Mouse (Mus musculus): ENCODE data around the gene Zfp689. TPM values are rescaled to one million over a fixed set of nuclear protein-coding genes. Genes with fewer than 3 reads are reported as not detected.
"Not testable (repeated sequence)": the region's sequence is repeated elsewhere in the genome, so short reads cannot be mapped to it uniquely, and the experiment has no call there.

The Zfp689 gene
- 1.4 to 2.8 TPM (median 1.9 TPM) in 3 replicates for total RNA-seq (2017)

- peak; percentile 99 for ATAC-seq (replicated peaks; ENCODE audit: insufficient number of reproducible peaks, low FRiP score, low TSS enrichment, poor library complexity, severe bottlenecking)
Observed at GRCm38 (mm10) chr7:127448521-127449300, at the start of gene Zfp689. TSS of gene Zfp689 (minus strand) at chr7:127449158.

- ATAC-seq (replicated peaks; ENCODE audit: insufficient number of reproducible peaks, low FRiP score, low TSS enrichment, poor library complexity, severe bottlenecking) = no peak
Observed at GRCm38 (mm10) chr7:127498407-127498806, 49.4 kb upstream of the Zfp689 start.

- no peak for ATAC-seq (replicated peaks; ENCODE audit: insufficient number of reproducible peaks, low FRiP score, low TSS enrichment, poor library complexity, severe bottlenecking)
Observed at GRCm38 (mm10) chr7:127497382-127497781, 48.4 kb upstream of the Zfp689 start.

GRCm38 (mm10) chr7:127494648-127495047 is 45.7 kb upstream of the Zfp689 start:
- no peak for ATAC-seq (replicated peaks; ENCODE audit: insufficient number of reproducible peaks, low FRiP score, low TSS enrichment, poor library complexity, severe bottlenecking)

GRCm38 (mm10) chr7:127491846-127492245 is 42.9 kb upstream of the Zfp689 start:
- no peak for ATAC-seq (replicated peaks; ENCODE audit: insufficient number of reproducible peaks, low FRiP score, low TSS enrichment, poor library complexity, severe bottlenecking)

GRCm38 (mm10) chr7:127489982-127490381 is 41.0 kb upstream of the Zfp689 start:
- no peak for ATAC-seq (replicated peaks; ENCODE audit: insufficient number of reproducible peaks, low FRiP score, low TSS enrichment, poor library complexity, severe bottlenecking)

GRCm38 (mm10) chr7:127488364-127488763 is 39.4 kb upstream of the Zfp689 start:
- not testable (repeated sequence) for ATAC-seq (replicated peaks; ENCODE audit: insufficient number of reproducible peaks, low FRiP score, low TSS enrichment, poor library complexity, severe bottlenecking)

- ATAC-seq (replicated peaks; ENCODE audit: insufficient number of reproducible peaks, low FRiP score, low TSS enrichment, poor library complexity, severe bottlenecking) = no peak
Observed at GRCm38 (mm10) chr7:127485416-127485815, 36.5 kb upstream of the Zfp689 start.

GRCm38 (mm10) chr7:127480321-127480720 is 31.4 kb upstream of the Zfp689 start:
- ATAC-seq (replicated peaks; ENCODE audit: insufficient number of reproducible peaks, low FRiP score, low TSS enrichment, poor library complexity, severe bottlenecking) = 0 out of 2 replicates have a peak, but pooled peaks have one; percentile 9

GRCm38 (mm10) chr7:127479318-127480225 is 30.6 kb upstream of the Zfp689 start:
- ATAC-seq (replicated peaks; ENCODE audit: insufficient number of reproducible peaks, low FRiP score, low TSS enrichment, poor library complexity, severe bottlenecking) = no peak

GRCm38 (mm10) chr7:127478635-127479317 is 29.8 kb upstream of the Zfp689 start, which contains the start of gene Fbrs:
TSS of gene Fbrs (plus strand) at chr7:127479199.
- ATAC-seq (replicated peaks; ENCODE audit: insufficient number of reproducible peaks, low FRiP score, low TSS enrichment, poor library complexity, severe bottlenecking) = peak; percentile 33

- ATAC-seq (replicated peaks; ENCODE audit: insufficient number of reproducible peaks, low FRiP score, low TSS enrichment, poor library complexity, severe bottlenecking) = peak; percentile 81
Observed at GRCm38 (mm10) chr7:127477687-127478634, 29.0 kb upstream of the Zfp689 start.

- ATAC-seq (replicated peaks; ENCODE audit: insufficient number of reproducible peaks, low FRiP score, low TSS enrichment, poor library complexity, severe bottlenecking) = no peak
Observed at GRCm38 (mm10) chr7:127476855-127477254, 27.9 kb upstream of the Zfp689 start.

- ATAC-seq (replicated peaks; ENCODE audit: insufficient number of reproducible peaks, low FRiP score, low TSS enrichment, poor library complexity, severe bottlenecking) = no peak
Observed at GRCm38 (mm10) chr7:127476336-127476735, 27.4 kb upstream of the Zfp689 start.

GRCm38 (mm10) chr7:127475186-127475740 is 26.3 kb upstream of the Zfp689 start:
- ATAC-seq (replicated peaks; ENCODE audit: insufficient number of reproducible peaks, low FRiP score, low TSS enrichment, poor library complexity, severe bottlenecking) = no peak

GRCm38 (mm10) chr7:127474378-127475070 is 25.6 kb upstream of the Zfp689 start:
- ATAC-seq (replicated peaks; ENCODE audit: insufficient number of reproducible peaks, low FRiP score, low TSS enrichment, poor library complexity, severe bottlenecking) = no peak

GRCm38 (mm10) chr7:127473705-127474104 is 24.7 kb upstream of the Zfp689 start:
- no peak for ATAC-seq (replicated peaks; ENCODE audit: insufficient number of reproducible peaks, low FRiP score, low TSS enrichment, poor library complexity, severe bottlenecking)
